Mouse (Mus musculus): ENCODE measurements around the gene Slc9a3. TPM values are rescaled to one million over a fixed set of nuclear protein-coding genes. Genes with fewer than 3 reads are reported as not detected.

Gene Slc9a3
- polyA plus RNA-seq, 1 experiment from 2014 or later = 0.04 TPM

Other genes with a start within 250 kb of the Slc9a3 start
- gene Trip13, start 183.7 kb upstream of the Slc9a3 start, polyA plus RNA-seq (2016; fragmentation: Nextera tagmentation; extraction: Ambion mirVana) = 34.4 and 38.2 TPM in 2 replicates
- 83.8 and 90.1 TPM in 2 replicates for gene Brd9, start 183.6 kb upstream of the Slc9a3 start, polyA plus RNA-seq (2016; fragmentation: Nextera tagmentation; extraction: Ambion mirVana)
- not detected in 2 replicates for gene Zdhhc11, start 157.6 kb upstream of the Slc9a3 start, polyA plus RNA-seq (2016; fragmentation: Nextera tagmentation; extraction: Ambion mirVana)
- gene Tppp, start 112.0 kb upstream of the Slc9a3 start, polyA plus RNA-seq (2016; fragmentation: Nextera tagmentation; extraction: Ambion mirVana) = 4.2 and 4.5 TPM in 2 replicates
- 16.9 and 18.6 TPM in 2 replicates for gene Cep72, start 59.2 kb upstream of the Slc9a3 start, polyA plus RNA-seq (2016; fragmentation: Nextera tagmentation; extraction: Ambion mirVana)
- 82.4 and 89.2 TPM in 2 replicates for gene Exoc3, start 87.3 kb downstream of the Slc9a3 start, polyA plus RNA-seq (2016; fragmentation: Nextera tagmentation; extraction: Ambion mirVana)
- gene Ahrr, start 170.9 kb downstream of the Slc9a3 start, polyA plus RNA-seq (2016; fragmentation: Nextera tagmentation; extraction: Ambion mirVana) = 1.1 and 1.7 TPM in 2 replicates
- 103 and 114 TPM in 2 replicates for gene Pdcd6, start 196.1 kb downstream of the Slc9a3 start, polyA plus RNA-seq (2016; fragmentation: Nextera tagmentation; extraction: Ambion mirVana)
- 219 and 223 TPM in 2 replicates for gene Sdha, start 228.8 kb downstream of the Slc9a3 start, polyA plus RNA-seq (2016; fragmentation: Nextera tagmentation; extraction: Ambion mirVana)
- gene Ccdc127, start 228.9 kb downstream of the Slc9a3 start, polyA plus RNA-seq (2016; fragmentation: Nextera tagmentation; extraction: Ambion mirVana) = 57.5 and 59.2 TPM in 2 replicates
- not detected in 2 replicates for gene Lrrc14b, start 242.5 kb downstream of the Slc9a3 start, polyA plus RNA-seq (2016; fragmentation: Nextera tagmentation; extraction: Ambion mirVana)

All from midbrain, embryonic 12.5 days (tissue).